Mouse (Mus musculus) cortical plate, adult 2 months (tissue): ENCODE results near the gene Nmb.

Source experiments
- CTCF ChIP-seq: fragments of 200-500 bp; IDR thresholded peaks from 2 replicates; pipeline ENCODE4 v1.5.1; 2011; ENCODE audit warnings: mild to moderate bottlenecking, control low read depth, low read length; ENCODE audit not compliant: insufficient read depth; ENCODE audit errors: extremely low read depth
- POLR2A ChIP-seq: fragments of 200-500 bp; IDR thresholded peaks from 2 replicates; pipeline ENCODE4 v1.6.1; 2011; ENCODE audit warnings: mild to moderate bottlenecking, low read length, control low read depth; ENCODE audit not compliant: insufficient read depth; ENCODE audit errors: extremely low read depth

GRCm38 (mm10) chr7:80857181-80857580 is 47.7 kb downstream of the Nmb start:
- TF ChIP-seq CTCF (peak; percentile 94), POLR2A (no peak)
